Mouse (Mus musculus) CH12F3 (cell line): ENCODE measurements around the gene Tcte2.
"Not testable (repeated sequence)": the region's sequence is repeated elsewhere in the genome, so short reads cannot be mapped to it uniquely, and the experiment has no call there.

Source experiments
- in situ Hi-C: fragments of 300-500 bp; cut with MboI; formaldehyde crosslinking; loops from 2 replicates; pipeline ENCODE4 v1.14.3; 2020; ENCODE audit warnings: low sequenced_read_pairs

The Tcte2 gene

GRCm38 (mm10) chr17:13761179-13761913 lies at the start of gene Tcte2:
Gene Tcte2 (minus strand): TSS chr17:13761825.
- in situ Hi-C loops, result no loop called here

- in situ Hi-C loops, result no loop called here
Observed at GRCm38 (mm10) chr17:13806016-13806415, 44.4 kb upstream of the Tcte2 start.

- in situ Hi-C loops, result no loop called here
Observed at GRCm38 (mm10) chr17:13802836-13803408, 41.3 kb upstream of the Tcte2 start.

- in situ Hi-C loops, result no loop called here
Observed at GRCm38 (mm10) chr17:13797691-13798090, 36.1 kb upstream of the Tcte2 start.

GRCm38 (mm10) chr17:13790033-13790432 lies 28.4 kb upstream of the Tcte2 start:
- in situ Hi-C loops, result not testable (repeated sequence)

- in situ Hi-C loops, result no loop called here
Observed at GRCm38 (mm10) chr17:13783469-13783868, 21.8 kb upstream of the Tcte2 start.

GRCm38 (mm10) chr17:13781948-13782347 lies 20.3 kb upstream of the Tcte2 start:
- in situ Hi-C loops, result no loop called here

- in situ Hi-C loops, result no loop called here
Observed at GRCm38 (mm10) chr17:13778865-13779264, 17.2 kb upstream of the Tcte2 start.

GRCm38 (mm10) chr17:13777676-13778075 lies 16.1 kb upstream of the Tcte2 start:
- in situ Hi-C loops, result no loop called here

GRCm38 (mm10) chr17:13769256-13769655 lies 7.6 kb upstream of the Tcte2 start:
- in situ Hi-C loops, result no loop called here

GRCm38 (mm10) chr17:13768531-13768930 lies 6.9 kb upstream of the Tcte2 start:
- in situ Hi-C loops, result no loop called here

- in situ Hi-C loops, result not testable (repeated sequence)
Observed at GRCm38 (mm10) chr17:13764911-13765310, 3.3 kb upstream of the Tcte2 start.

- in situ Hi-C loops, result no loop called here
Observed at GRCm38 (mm10) chr17:13763819-13764218, 2.2 kb upstream of the Tcte2 start.

- in situ Hi-C loops, result no loop called here
Observed at GRCm38 (mm10) chr17:13760675-13761178, 898 bp downstream of the Tcte2 start.

- in situ Hi-C loops, result no loop called here
Observed at GRCm38 (mm10) chr17:13759853-13760627, 1.6 kb downstream of the Tcte2 start, which contains the start of gene Afdn. Gene Afdn (plus strand): TSS chr17:13760539.

GRCm38 (mm10) chr17:13759156-13759852 lies 2.3 kb downstream of the Tcte2 start:
- in situ Hi-C loops, result no loop called here

- in situ Hi-C loops, result no loop called here
Observed at GRCm38 (mm10) chr17:13758586-13758985, 3.0 kb downstream of the Tcte2 start.

GRCm38 (mm10) chr17:13754940-13755339 lies 6.7 kb downstream of the Tcte2 start:
- in situ Hi-C loops, result no loop called here

- in situ Hi-C loops, result no loop called here
Observed at GRCm38 (mm10) chr17:13753918-13754317, 7.7 kb downstream of the Tcte2 start.

- in situ Hi-C loops, result no loop called here
Observed at GRCm38 (mm10) chr17:13749027-13749426, 12.6 kb downstream of the Tcte2 start.

- in situ Hi-C loops, result no loop called here
Observed at GRCm38 (mm10) chr17:13747681-13748080, 13.9 kb downstream of the Tcte2 start.
